Mouse (Mus musculus) lung, postnatal 0 days (tissue): Measurements from ENCODE around the gene Evx2.

Source experiments
- CTCF ChIP-seq: IDR thresholded peaks from 2 replicates; pipeline ENCODE4 v1.5.1; 2016; ENCODE audit warnings: antibody characterized with exemption, mild to moderate bottlenecking
- EP300 ChIP-seq: IDR thresholded peaks from 2 replicates; pipeline ENCODE4 v1.6.1; 2016; ENCODE audit warnings: antibody characterized with exemption, mild to moderate bottlenecking, control low read depth

- TF ChIP-seq CTCF (no peak), EP300 (no peak)
Observed at GRCm38 (mm10) chr2:74656632-74657021, 2.7 kb downstream of the Evx2 start.
